Mouse (Mus musculus): ENCODE data around the gene Cfap73.

Gene Cfap73

DNA sequence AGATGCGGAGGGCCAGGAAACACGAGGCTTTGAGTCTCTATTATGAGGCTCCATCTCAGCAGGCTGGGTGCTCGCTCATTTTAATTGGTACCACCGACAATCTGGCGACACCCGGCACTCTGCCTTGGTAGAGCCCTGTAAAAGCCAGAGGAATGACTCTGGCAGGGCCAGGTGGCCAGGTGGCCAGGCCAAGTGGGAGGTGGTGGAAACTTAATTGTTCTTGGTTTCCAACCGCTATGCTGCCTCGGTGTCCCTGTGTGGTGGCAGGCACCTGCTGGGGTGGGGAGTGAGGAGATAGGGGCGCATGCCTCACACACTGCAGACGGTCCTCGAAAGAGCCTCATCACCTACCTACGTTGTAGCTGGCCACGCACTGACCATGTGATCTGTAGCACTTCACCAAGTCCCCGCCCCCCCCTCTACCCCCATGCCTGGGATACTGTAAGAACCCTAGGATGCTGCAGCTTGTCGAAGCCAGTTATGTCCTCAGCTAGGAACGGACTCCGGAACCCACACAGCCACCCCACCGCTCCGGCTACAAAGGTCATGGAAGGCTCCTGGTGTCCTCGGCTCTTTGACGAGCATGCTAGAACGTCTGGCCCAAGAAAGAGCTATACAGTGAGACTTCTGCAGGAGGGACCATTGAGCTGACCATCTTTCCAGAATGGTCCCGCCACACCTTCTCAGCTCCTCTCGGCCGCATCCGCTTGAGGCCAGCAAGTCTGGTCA is 54.0 kb downstream of the Cfap73 start:
- peak; percentile 78 for DNase-seq

DNA sequence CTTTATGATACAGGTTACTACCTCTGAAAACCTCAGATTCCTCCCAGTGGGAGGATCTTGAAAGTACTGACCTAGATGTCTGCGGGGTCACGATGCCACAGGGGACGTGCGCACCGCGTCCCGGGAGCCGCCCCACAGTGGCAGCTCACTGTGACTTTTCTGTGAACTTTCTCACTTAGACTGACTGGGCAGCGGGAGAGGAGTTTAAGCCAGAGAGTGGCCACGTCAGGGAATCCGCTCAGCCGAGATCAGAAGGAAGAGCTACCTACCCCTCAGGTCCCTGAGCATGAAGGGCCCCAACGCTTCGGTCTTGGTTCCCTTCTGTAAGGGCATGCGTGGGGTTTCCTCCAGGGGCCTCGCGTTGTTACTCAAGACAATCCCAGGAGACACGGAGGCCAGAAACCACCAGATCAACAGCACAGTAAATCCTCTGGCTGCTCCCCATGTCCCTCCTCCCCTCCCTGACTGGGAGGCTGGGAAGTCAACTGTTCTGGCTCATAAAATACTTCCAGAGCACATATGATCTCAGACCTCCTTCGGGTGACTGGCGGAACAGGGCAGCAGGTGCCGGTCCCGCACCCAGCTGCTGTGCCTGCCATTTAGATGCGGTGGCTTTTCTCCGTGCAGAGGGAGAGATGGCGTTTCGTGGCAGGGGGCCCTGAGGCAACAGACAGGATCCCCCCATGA is 54.7 kb downstream of the Cfap73 start:
- peak; percentile 78 for DNase-seq

DNA sequence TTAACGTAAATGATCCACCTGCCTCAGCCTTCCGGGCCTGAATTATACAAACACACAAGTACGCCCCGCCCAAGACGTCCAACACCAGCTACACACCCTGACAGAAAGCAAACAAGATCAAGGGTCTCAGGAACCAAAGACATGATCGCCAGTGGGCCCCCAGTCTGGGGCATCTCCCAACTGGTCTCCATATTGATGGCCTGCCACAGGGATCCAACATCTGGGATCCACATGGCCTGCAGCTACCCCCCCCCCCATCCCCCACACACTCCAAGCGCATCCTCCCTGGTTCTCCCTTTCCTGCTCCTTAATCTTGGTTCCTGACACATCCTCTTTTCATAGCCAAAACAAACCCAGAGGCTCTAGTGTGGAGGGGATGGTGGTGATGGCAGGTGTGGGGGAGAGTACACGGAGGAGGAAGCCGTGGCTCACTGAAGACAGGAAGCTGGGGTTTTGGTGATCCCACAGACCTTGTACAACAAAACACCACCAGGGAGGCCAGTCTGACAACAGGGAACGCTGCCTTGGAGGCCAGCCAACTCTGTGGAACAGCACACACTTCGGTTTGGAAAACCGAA is 55.4 kb downstream of the Cfap73 start:
- DNase-seq, result no peak

Data from cerebellum, adult 9-10 months (tissue).